Mouse (Mus musculus) lung, embryonic 15.5 days (tissue): ENCODE data around the gene Gm45208. TPM values are rescaled to one million over a fixed set of nuclear protein-coding genes. Genes with fewer than 3 reads are reported as not detected.

Source experiments
- ATAC-seq: fragments of 200-750 bp; cut with Nextera tagmentation; 2 replicates; pipeline ENCODE4 v1.8.0; 2017; ENCODE audit warnings: moderate number of reproducible peaks, borderline replicate concordance; ENCODE audit not compliant: low FRiP score, low TSS enrichment; ENCODE audit errors: extremely low read depth
- H3K27ac ChIP-seq: fragments of 300-500 bp; sonication (generic); 2 replicates; pipeline ENCODE4 v1.5.1; 2015; ENCODE audit warnings: moderate library complexity, mild to moderate bottlenecking, inconsistent platforms
- H3K27me3 ChIP-seq: fragments of 300-500 bp; sonication (generic); 2 replicates; pipeline ENCODE4 v1.6.1; 2015; ENCODE audit warnings: inconsistent platforms
- H3K36me3 ChIP-seq: fragments of 300-500 bp; sonication (generic); 2 replicates; pipeline ENCODE4 v1.6.1; 2015; ENCODE audit warnings: inconsistent platforms
- H3K4me1 ChIP-seq: fragments of 300-500 bp; sonication (generic); 2 replicates; pipeline ENCODE4 v1.6.1; 2015; ENCODE audit warnings: inconsistent platforms
- H3K4me2 ChIP-seq: fragments of 300-500 bp; sonication (generic); 2 replicates; pipeline ENCODE4 v1.6.1; 2015; ENCODE audit warnings: inconsistent platforms, mild to moderate bottlenecking, moderate library complexity
- H3K4me3 ChIP-seq: fragments of 300-500 bp; sonication (generic); 2 replicates; pipeline ENCODE4 v1.5.1; 2015; ENCODE audit warnings: mild to moderate bottlenecking, inconsistent platforms
- H3K9ac ChIP-seq: fragments of 300-500 bp; sonication (generic); 2 replicates; pipeline ENCODE4 v1.6.1; 2015; ENCODE audit warnings: inconsistent platforms
- H3K9me3 ChIP-seq: fragments of 300-500 bp; sonication (generic); 2 replicates; pipeline ENCODE4 v1.6.1; 2016; ENCODE audit warnings: inconsistent platforms
- WGBS: fragments of 180-500 bp; shearing (Covaris S2); methylation state at CpG from one replicate; pipeline ENCODE4 v1.1.7; 2015; 5-methylcytosine and 5-hydroxymethylcytosine counted together
- polyA plus RNA-seq: library from polyadenylated mRNA; unstranded; fragments of >200 nt; fragmentation: Nextera tagmentation; extraction: Ambion mirVana; gene quantifications from 2 replicates; pipeline ENCODE4 v1.2.1, GENCODE M21; 2015

Gene Gm45208
- polyA plus RNA-seq, 1 experiment from 2014 or later, result not detected

DNA sequence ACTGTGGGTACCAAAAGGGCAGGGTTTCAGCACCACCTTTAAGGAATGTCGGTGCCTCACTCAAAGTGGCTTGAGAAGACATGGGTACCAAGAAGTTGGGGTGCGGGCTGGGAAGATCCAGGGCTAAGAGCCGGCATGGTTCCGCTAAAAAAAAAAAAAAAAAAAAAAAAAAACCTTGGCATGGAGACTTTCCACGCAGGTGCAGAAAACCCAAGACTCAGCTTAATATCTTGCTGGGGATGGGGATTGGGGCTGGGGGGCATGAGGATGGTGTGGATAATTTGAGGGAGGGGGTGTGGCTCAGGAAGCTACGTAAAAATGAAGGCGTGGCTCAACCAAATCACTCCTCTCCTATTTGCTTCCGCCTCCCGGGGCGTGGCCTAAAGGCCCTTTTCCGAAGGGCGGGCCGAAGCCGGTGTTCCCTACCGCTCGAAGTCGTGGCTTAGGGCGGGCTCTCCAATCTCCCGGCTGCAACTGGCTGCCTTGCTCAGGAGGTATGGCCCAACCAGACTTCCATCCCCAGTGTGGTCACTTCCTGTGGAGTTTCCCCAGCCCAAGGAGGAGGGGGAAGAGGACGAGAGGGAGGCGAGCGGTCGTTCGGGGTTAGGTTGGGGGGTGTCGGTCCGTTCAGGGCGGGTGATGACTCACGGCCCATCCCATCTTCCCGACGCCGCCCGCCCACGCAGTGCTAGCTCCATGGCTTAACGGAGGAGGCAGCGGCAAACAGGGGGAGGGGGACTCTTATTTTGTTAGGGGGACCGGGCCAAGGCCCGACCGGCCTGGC, 40.3 kb downstream of the Gm45208 start, which contains the start of gene Tfe3:
Tfe3 (plus strand) TSS at position 424 of the 784 bp plus-strand sequence.
- Histone ChIP-seq H3K9me3 (no peaks in the 10 kb centered on the region), H3K9ac (peak within 1 kb of the TSS; percentile 66), H3K4me2 (peak within 1 kb of the TSS; percentile 66), H3K36me3 (peaks cover 3% of the 10 kb centered on the region; the same call in 1 of the 2 replicates), H3K4me1 (peaks cover 17% of the 10 kb centered on the region), H3K27me3 (no peaks in the 10 kb centered on the region), H3K4me3 (peak within 1 kb of the TSS; percentile 67), H3K27ac (peak within 1 kb of the TSS; percentile 55)
- peak; percentile 95 for ATAC-seq
- 14% methylated on average over 35 of the region's 38 CpGs for WGBS

DNA sequence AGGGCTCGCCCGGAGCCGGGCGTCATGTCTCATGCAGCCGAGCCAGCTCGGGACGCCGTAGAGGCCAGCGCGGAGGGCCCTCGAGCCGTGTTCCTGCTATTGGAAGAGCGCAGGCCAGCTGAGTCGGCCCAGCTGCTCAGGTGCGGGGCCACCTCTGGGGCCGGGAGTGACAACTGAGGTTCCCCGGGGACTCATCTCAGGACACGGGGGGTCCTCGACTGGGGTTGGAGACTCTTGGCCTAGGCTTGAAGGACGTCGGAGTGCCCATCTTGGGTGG, 40.8 kb downstream of the Gm45208 start:
- 15% methylated on average over 21 of the region's 21 CpGs for WGBS
- H3K9me3 ChIP-seq, result no peaks in the 10 kb centered on the region
- peak; percentile 28; the same call in 1 of the 2 replicates for ATAC-seq
- H3K36me3 ChIP-seq, result peaks cover 8% of the 10 kb centered on the region
- no peaks in the 10 kb centered on the region for H3K27me3 ChIP-seq
- peak overlapping the region; percentile 66 for H3K9ac ChIP-seq
- H3K4me3 ChIP-seq, result peak overlapping the region; percentile 67
- peak overlapping the region; percentile 55 for H3K27ac ChIP-seq
- H3K4me1 ChIP-seq, result peaks cover 17% of the 10 kb centered on the region
- peak overlapping the region; percentile 66 for H3K4me2 ChIP-seq

DNA sequence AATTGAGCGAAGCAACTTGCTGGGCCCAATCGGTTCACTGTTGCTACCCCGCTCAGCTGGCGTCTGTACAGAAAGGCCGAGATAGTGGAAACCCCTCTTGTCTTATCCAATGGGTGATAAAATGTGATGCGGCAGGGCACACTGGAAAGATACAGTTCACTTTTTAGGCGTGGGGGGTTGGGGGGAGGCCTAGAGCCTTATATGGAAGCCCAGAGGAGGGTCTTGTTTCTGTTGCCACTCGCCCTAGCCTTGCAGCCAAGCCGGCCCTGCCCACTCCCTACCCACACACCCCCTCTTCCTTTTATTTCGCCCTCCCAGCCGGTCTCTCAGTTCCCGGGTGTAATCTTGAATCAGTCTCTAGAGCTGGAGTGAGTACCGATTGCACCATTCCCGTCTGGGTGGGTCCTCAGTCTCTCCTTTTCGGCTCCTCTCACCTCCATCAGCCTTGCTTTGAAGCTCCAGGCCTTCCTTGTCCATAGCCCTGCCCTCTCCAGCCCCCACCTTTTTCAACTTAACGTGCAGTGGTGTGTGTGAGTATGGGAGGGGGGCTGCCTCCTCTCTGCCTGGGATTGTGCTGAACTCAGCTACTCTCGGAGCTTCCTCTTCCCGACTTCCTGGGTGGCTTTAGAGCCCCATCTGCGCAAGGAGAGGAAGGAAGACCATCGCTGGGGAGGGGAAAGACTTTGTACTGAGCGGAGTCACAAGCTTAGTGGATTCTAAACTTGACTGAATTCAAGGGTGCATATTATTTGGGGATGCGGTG, 41.8 kb downstream of the Gm45208 start:
- H3K9me3 ChIP-seq, result no peaks in the 10 kb centered on the region
- H3K4me2 ChIP-seq, result peak overlapping the region; percentile 66
- H3K27me3 ChIP-seq, result no peaks in the 10 kb centered on the region
- peaks cover 17% of the 10 kb centered on the region for H3K4me1 ChIP-seq
- peak overlapping the region; percentile 67 for H3K4me3 ChIP-seq
- peak overlapping the region; percentile 55 for H3K27ac ChIP-seq
- 9% methylated on average over 21 of the region's 22 CpGs for WGBS
- H3K9ac ChIP-seq, result peak overlapping the region; percentile 66
- ATAC-seq, result no peak
- peaks cover 15% of the 10 kb centered on the region for H3K36me3 ChIP-seq

DNA sequence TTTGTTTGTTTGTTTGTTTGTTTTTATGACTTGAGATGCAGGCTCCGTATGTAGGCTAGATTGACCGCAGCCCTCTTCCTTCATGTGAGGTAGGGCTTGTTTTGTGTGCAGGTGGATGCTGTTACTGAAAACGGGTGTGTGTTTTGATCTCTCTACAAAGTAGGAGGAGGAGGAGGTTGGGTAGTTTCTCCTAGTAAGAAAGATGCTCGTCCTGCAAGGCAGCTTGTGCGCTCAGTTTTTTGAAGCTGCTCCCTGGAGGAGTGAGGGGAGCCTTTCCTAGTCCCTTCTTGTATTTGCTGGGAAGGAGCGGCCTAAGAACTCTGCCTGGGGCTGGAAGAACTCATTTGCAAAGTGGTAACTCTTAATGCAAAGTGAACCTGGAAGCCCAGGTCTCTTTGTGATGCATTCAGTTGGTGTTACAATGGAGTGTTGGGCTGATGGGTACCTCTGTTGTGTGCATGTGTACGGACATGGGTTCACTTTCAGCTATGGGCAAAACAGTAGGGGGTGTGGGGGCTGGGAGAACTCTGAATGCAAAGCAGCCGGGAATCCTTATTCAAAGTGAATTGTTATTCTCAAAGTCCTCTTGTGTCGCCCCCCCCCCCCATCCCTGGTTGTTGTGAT, 42.7 kb downstream of the Gm45208 start:
- 19% methylated on average over 9 of the region's 9 CpGs for WGBS
- Histone ChIP-seq H3K27ac (peak overlapping the region; percentile 56; the same call in 1 of the 2 replicates), H3K4me2 (peak overlapping the region; percentile 66), H3K27me3 (no peaks in the 10 kb centered on the region), H3K9me3 (no peaks in the 10 kb centered on the region), H3K9ac (0 out of 2 replicates have a peak overlapping the region, but pooled peaks have one; percentile 7), H3K4me1 (peaks cover 17% of the 10 kb centered on the region), H3K36me3 (peaks cover 16% of the 10 kb centered on the region), H3K4me3 (peak overlapping the region; percentile 67)
- no peak for ATAC-seq

DNA sequence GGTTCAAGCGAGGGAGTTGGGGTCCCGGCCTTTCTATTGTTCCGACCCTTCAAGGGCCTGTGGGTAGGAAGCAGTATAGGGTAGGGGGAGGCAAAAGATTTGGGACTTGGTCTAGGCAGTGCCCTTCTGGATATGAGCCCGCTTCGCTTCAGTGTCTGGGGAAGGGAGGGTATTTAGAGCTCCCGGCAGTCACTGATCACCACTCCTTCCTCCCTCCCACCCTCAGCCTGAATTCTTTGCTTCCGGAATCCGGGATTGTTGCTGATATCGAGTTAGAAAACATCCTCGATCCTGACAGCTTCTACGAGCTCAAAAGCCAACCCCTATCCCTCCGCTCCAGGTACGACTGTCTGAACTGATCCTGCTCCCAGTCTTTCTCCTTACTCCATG, 43.2 kb downstream of the Gm45208 start:
- peaks cover 17% of the 10 kb centered on the region for H3K4me1 ChIP-seq
- peak overlapping the region; percentile 66 for H3K4me2 ChIP-seq
- H3K27me3 ChIP-seq, result no peaks in the 10 kb centered on the region
- peak overlapping the region; percentile 56; the same call in 1 of the 2 replicates for H3K27ac ChIP-seq
- H3K36me3 ChIP-seq, result peaks cover 18% of the 10 kb centered on the region
- H3K9ac ChIP-seq, result 0 out of 2 replicates have a peak overlapping the region, but pooled peaks have one; percentile 7
- WGBS, result 19% methylated on average over 11 of the region's 13 CpGs
- H3K9me3 ChIP-seq, result no peaks in the 10 kb centered on the region
- peak overlapping the region; percentile 67 for H3K4me3 ChIP-seq
- no peak for ATAC-seq

DNA sequence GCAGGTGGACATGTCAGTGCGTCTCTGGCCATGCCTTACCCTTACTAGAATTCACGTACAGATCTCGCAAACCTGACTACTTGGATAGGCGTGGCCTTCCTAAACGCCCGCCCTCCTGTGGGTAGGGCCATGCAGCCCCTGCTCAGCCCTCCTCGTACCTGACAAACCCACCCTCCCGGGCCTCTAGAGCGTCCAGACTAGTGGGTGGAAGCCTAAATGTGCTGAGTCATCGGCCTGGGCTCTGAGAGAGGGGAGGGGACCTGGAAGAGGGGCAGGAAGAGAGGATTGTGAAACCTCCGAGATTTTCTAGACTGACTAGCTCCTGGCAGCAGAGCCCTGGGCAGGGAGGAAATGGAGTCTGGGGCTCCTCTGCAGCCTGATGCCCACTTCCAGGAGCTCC, 43.7 kb downstream of the Gm45208 start:
- peak overlapping the region; percentile 56; the same call in 1 of the 2 replicates for H3K27ac ChIP-seq
- peak overlapping the region; percentile 67 for H3K4me3 ChIP-seq
- WGBS, result 11% methylated on average over 11 of the region's 11 CpGs
- peak overlapping the region; percentile 66 for H3K4me2 ChIP-seq
- 0 out of 2 replicates have a peak overlapping the region, but pooled peaks have one; percentile 7 for H3K9ac ChIP-seq
- peaks cover 17% of the 10 kb centered on the region for H3K4me1 ChIP-seq
- H3K9me3 ChIP-seq, result no peaks in the 10 kb centered on the region
- ATAC-seq, result peak; percentile 68; the same call in 1 of the 2 replicates
- peaks cover 22% of the 10 kb centered on the region for H3K36me3 ChIP-seq
- H3K27me3 ChIP-seq, result no peaks in the 10 kb centered on the region

DNA sequence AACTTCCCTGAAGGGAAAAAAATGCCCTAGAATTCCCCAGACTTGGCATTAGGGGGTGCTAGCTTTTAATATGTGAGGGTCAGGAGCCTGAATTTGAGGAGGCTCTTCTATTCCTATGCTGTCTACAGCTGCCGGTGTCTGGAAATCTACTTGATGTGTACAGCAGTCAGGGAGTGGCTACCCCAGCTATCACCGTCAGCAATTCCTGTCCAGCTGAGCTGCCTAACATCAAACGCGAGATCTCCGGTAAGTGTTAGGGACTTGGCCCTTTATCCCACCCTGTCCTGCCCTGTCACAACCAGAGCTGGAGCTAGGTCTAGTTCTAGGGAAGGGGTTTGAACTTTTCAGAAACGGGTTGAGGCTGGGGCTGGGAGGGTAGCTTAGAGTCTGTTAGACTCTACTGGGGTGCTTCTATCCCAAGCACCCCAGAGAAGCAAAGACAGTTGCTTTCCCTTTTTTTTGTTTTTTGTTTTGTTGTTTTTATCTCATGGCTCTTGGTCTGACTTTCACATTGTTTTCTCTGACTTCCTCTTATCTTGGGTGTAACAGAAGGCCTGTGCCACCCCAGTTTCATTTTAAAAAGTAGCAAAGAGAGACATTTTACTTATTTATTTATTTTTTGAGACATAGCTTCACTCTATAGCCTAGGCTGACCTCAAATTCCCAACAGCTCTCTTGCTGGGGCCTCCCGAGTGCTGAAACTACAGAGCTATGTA, 47.4 kb downstream of the Gm45208 start:
- Histone ChIP-seq H3K27ac (no peak overlapping the region), H3K36me3 (peaks cover 35% of the 10 kb centered on the region), H3K4me3 (no peak overlapping the region), H3K4me1 (peaks cover 15% of the 10 kb centered on the region), H3K27me3 (no peaks in the 10 kb centered on the region), H3K9ac (no peak overlapping the region), H3K4me2 (no peak overlapping the region), H3K9me3 (no peaks in the 10 kb centered on the region)
- 87% methylated on average over 7 of the region's 7 CpGs for WGBS
- ATAC-seq, result no peak

DNA sequence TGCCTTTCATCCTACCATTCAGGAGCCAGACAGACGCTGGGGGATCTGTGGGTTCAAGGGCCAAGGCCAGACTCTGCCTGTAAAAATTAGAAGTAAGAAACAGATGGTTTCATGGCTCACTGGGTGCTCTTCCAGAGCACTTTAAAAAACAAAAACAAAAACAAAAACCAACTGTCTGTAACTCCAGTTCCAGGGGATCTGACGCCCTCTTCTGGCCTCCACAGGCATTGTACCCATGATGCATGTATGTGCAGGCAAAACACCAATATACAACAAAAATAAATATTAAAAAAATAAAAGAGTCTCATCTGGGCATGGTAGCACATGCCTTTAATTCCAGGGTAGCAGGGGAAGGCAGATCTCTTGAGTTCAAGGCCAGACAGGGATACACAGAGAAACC, 50.7 kb downstream of the Gm45208 start:
- ATAC-seq, result no peak
- H3K36me3 ChIP-seq, result peaks cover 28% of the 10 kb centered on the region
- WGBS, result 48% methylated on average over 2 of the region's 2 CpGs

DNA sequence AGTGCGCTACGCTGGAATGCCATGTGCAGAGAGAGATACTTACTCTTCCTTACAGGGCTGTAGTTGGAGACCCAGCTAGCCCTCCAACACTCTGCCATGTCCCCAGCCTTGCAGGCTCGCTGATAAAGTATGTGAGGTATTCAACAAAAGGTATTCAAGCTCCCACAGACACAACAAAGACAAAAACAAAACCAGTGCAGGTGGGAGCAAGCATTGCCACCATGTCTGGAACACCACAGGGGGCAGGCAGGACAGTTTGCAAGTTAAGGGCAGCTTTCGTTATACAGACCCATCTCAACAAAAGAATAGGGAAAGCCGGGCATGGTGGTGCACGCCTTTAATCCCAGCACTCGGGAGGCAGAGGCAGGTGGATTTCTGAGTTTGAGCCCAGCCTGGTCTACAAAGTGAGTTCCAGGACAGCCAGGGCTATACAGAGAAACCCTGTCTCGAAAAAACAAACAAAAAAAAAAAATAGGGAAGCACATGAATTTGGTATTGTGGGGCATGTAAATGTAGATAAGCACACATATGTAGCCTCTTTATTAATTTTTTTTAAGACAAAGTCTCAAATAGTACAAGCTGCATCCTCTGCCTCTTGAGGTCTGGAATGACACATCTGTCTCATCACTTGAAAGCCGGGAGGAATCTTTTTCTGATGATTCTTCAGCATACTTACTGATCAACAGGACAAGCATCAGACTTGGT, 53.6 kb downstream of the Gm45208 start:
- no peaks in the 10 kb centered on the region for H3K4me1 ChIP-seq
- no peaks in the 10 kb centered on the region for H3K27me3 ChIP-seq
- no peak for ATAC-seq
- WGBS, result 70% methylated on average over 9 of the region's 9 CpGs
- H3K9ac ChIP-seq, result no peak overlapping the region
- H3K27ac ChIP-seq, result no peak overlapping the region
- no peak overlapping the region for H3K4me3 ChIP-seq
- no peak overlapping the region for H3K4me2 ChIP-seq
- H3K9me3 ChIP-seq, result no peaks in the 10 kb centered on the region
- peaks cover 15% of the 10 kb centered on the region for H3K36me3 ChIP-seq

More for the DNA sequence above, 50.7 kb downstream of the Gm45208 start:
- Histone ChIP-seq H3K27ac (no peak overlapping the region), H3K9ac (no peak overlapping the region), H3K4me3 (no peak overlapping the region), H3K4me2 (no peak overlapping the region), H3K27me3 (no peaks in the 10 kb centered on the region), H3K4me1 (no peaks in the 10 kb centered on the region), H3K9me3 (no peaks in the 10 kb centered on the region)

DNA sequence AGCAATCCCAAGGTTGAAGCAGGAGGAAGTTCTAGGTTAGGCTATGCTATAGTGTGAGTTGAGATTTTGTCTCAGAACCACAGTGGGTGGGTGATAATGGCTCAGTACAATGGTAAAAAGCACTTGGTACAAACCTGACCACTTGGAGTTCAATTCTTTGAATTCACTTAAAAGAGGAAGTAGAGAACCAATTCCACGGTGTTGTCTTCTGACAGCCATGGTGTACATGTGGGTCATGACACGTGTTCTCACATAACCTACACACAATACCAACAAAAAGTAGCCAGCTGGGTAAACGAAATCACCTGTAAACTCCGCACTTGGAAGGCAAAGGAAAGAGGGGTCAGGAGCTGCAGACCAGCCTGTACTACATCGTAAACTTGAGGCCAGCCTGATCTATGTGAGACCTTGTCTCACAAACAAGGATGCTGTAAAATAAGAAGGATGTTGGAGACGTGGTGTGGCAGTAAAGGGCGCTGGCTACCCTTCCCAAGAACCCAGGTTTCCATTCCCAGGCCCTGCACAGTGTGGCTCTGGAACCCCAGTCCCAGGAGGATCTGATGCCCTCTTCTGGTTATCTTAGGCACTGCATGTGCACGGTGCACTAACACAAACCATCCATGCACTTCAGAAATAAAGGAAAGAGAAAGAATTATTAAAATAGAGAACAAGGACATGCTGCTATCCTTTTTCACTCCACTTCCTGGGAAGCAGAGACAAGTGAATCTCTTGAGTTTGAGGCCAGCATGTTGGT, 54.5 kb downstream of the Gm45208 start:
- H3K36me3 ChIP-seq, result peaks cover 8% of the 10 kb centered on the region; the same call in 1 of the 2 replicates
- H3K27me3 ChIP-seq, result no peaks in the 10 kb centered on the region
- peak; percentile 46; the same call in 1 of the 2 replicates for ATAC-seq
- no peaks in the 10 kb centered on the region for H3K9me3 ChIP-seq
- 39% methylated on average over 8 of the region's 8 CpGs for WGBS
- no peak overlapping the region for H3K9ac ChIP-seq
- H3K27ac ChIP-seq, result no peak overlapping the region
- no peaks in the 10 kb centered on the region for H3K4me1 ChIP-seq
- no peak overlapping the region for H3K4me3 ChIP-seq
- no peak overlapping the region for H3K4me2 ChIP-seq
